Mouse (Mus musculus) Patski (cell line): ENCODE measurements around the gene Calm4. TPM values are rescaled to one million over a fixed set of nuclear protein-coding genes. Genes with fewer than 3 reads are reported as not detected.

Experiments
- ATAC-seq: fragments of 100-300 bp; one replicate; pipeline ENCODE4 v1.8.0; 2021
- CTCF ChIA-PET: fragments of 350-600 bp; sonication (Branson Sonifier 250); formaldehyde crosslinking; loops from one replicate; lab custom pipeline; 2022; ENCODE audit warnings: inconsistent platforms; lab: Charles Lee
- POLR2A ChIA-PET: fragments of 350-600 bp; sonication (Branson Sonifier 250); formaldehyde crosslinking; loops from one replicate; lab custom pipeline; 2022; ENCODE audit warnings: antibody characterized with exemption, inconsistent platforms; lab: Charles Lee
- DNase-seq: peaks from one replicate; pipeline ENCODE4 v3.0.0-alpha.2; 2011; ENCODE audit warnings: low read depth, low spot score
- H3K27me3 ChIP-seq: fragments of 371-371 bp; one replicate; pipeline ENCODE4 v1.5.1; 2021
- CTCF ChIP-seq: fragments of 100-300 bp; IDR thresholded peaks from one replicate; pipeline ENCODE4 v1.5.1; 2021
- in situ Hi-C: fragments of 300-500 bp; cut with MboI; formaldehyde crosslinking; loops from 3 replicates; pipeline ENCODE4 v1.11.1; 2018; ENCODE audit warnings: low pct_unique_long_range_greater_than_20kb, mixed read lengths
- polyA plus RNA-seq: library from polyadenylated mRNA; unstranded; gene quantifications from one replicate; pipeline ENCODE4 v1.2.3, GENCODE M21; 2021

Gene Calm4
- polyA plus RNA-seq, 1 experiment from 2014 or later: not detected

- no peak for DNase-seq
- in situ Hi-C loops: no loop called here
- TF ChIP-seq CTCF: no peak
- ChIA-PET POLR2A (no interaction called here), CTCF (no interaction called here)
- no peaks in the 10 kb centered on the region for H3K27me3 ChIP-seq
- ATAC-seq: no peak
Measured at GRCm38 (mm10) chr13:3854856-3855255, 17.3 kb downstream of the Calm4 start.

- CTCF ChIA-PET: no interaction called here
- ATAC-seq: no peak
- TF ChIP-seq CTCF: no peak
- in situ Hi-C loops: no loop called here
- DNase-seq: no peak
- no peaks in the 10 kb centered on the region for H3K27me3 ChIP-seq
- POLR2A ChIA-PET: interaction anchor here (0.5 kb wide), 1 partner anchor 28 kb away, joined by 3 read pairs; no protein-coding TSS in a partner anchor
Measured at GRCm38 (mm10) chr13:3856252-3856651, 18.7 kb downstream of the Calm4 start.

- ChIA-PET POLR2A (no interaction called here), CTCF (no interaction called here)
- in situ Hi-C loops: no loop called here
- DNase-seq: no peak
- no peak for TF ChIP-seq CTCF
- no peaks in the 10 kb centered on the region for H3K27me3 ChIP-seq
- ATAC-seq: no peak
Measured at GRCm38 (mm10) chr13:3861251-3861650, 23.7 kb downstream of the Calm4 start.

- no peaks in the 10 kb centered on the region for H3K27me3 ChIP-seq
- ChIA-PET POLR2A (no interaction called here), CTCF (no interaction called here)
- no peak for TF ChIP-seq CTCF
- ATAC-seq: no peak
- in situ Hi-C loops: no loop called here
- no peak for DNase-seq
Measured at GRCm38 (mm10) chr13:3862325-3862724, 24.8 kb downstream of the Calm4 start.

GRCm38 (mm10) chr13:3862922-3863580, 25.5 kb downstream of the Calm4 start:
- TF ChIP-seq CTCF: no peak
- POLR2A ChIA-PET: no interaction called here
- in situ Hi-C loops: no loop called here
- no peaks in the 10 kb centered on the region for H3K27me3 ChIP-seq
- ATAC-seq (no peak), DNase-seq (no peak)
- CTCF ChIA-PET: no interaction called here

- DNase-seq (peak; percentile 69), ATAC-seq (peak; percentile 92)
- TF ChIP-seq CTCF: no peak
- in situ Hi-C loops: no loop called here
- CTCF ChIA-PET: interaction anchor here (1.1 to 1.6 kb wide), 2 partner anchors 69 to 71 kb away, joined by 3 to 4 read pairs; no protein-coding TSS in a partner anchor
- POLR2A ChIA-PET: interaction anchor here (0.6 to 1.6 kb wide), 4 partner anchors 8 to 1831 kb away, joined by 3 to 4 read pairs (median 3); no protein-coding TSS in a partner anchor
- H3K27me3 ChIP-seq: no peaks in the 10 kb centered on the region
Measured at GRCm38 (mm10) chr13:3865648-3866354, 28.2 kb downstream of the Calm4 start.

GRCm38 (mm10) chr13:3866355-3867052, 28.9 kb downstream of the Calm4 start:
- POLR2A ChIA-PET: interaction anchor here (0.6 to 1.6 kb wide), 3 partner anchors 10 to 250 kb away, joined by 3 to 4 read pairs (median 3); no protein-coding TSS in a partner anchor
- ATAC-seq: no peak
- in situ Hi-C loops: no loop called here

GRCm38 (mm10) chr13:3867158-3867557, 29.6 kb downstream of the Calm4 start:
- no peak for TF ChIP-seq CTCF
- no peak for ATAC-seq
- DNase-seq: no peak
- no peaks in the 10 kb centered on the region for H3K27me3 ChIP-seq
- in situ Hi-C loops: no loop called here
- POLR2A ChIA-PET: interaction anchor here (0.6 kb wide), 1 partner anchor 250 kb away, joined by 3 read pairs; no protein-coding TSS in a partner anchor
- CTCF ChIA-PET: interaction anchor here (0.8 to 1.7 kb wide), 2 partner anchors 10 to 202 kb away, joined by 3 to 5 read pairs; no protein-coding TSS in a partner anchor

More at GRCm38 (mm10) chr13:3866355-3867052, 28.9 kb downstream of the Calm4 start:
- no peaks in the 10 kb centered on the region for H3K27me3 ChIP-seq
- CTCF ChIA-PET: interaction anchor here (1.1 to 1.7 kb wide), 2 partner anchors 72 to 201 kb away, joined by 4 to 5 read pairs; no protein-coding TSS in a partner anchor
- DNase-seq: no peak
- TF ChIP-seq CTCF: no peak

GRCm38 (mm10) chr13:3869901-3870300, 32.3 kb downstream of the Calm4 start:
- TF ChIP-seq CTCF: no peak
- ChIA-PET CTCF (no interaction called here), POLR2A (no interaction called here)
- no peak for DNase-seq
- no peak for ATAC-seq
- in situ Hi-C loops: no loop called here
- H3K27me3 ChIP-seq: no peaks in the 10 kb centered on the region

GRCm38 (mm10) chr13:3872832-3873231, 35.3 kb downstream of the Calm4 start:
- ChIA-PET CTCF (interaction anchor here (0.8 kb wide), 1 partner anchor 13 kb away, joined by 3 read pairs; no protein-coding TSS in a partner anchor), POLR2A (interaction anchor here (0.6 kb wide), 1 partner anchor 112 kb away, joined by 3 read pairs; no protein-coding TSS in a partner anchor)
- DNase-seq (no peak), ATAC-seq (no peak)
- no peaks in the 10 kb centered on the region for H3K27me3 ChIP-seq
- TF ChIP-seq CTCF: no peak
- in situ Hi-C loops: no loop called here
